Mouse (Mus musculus) embryonic fibroblast, embryonic 13.5 days (primary cell): ENCODE measurements around the gene Gpa33.

Experiments
- CTCF ChIP-seq: IDR thresholded peaks from 2 replicates; pipeline ENCODE4 v1.5.1; 2011; ENCODE audit warnings: mild to moderate bottlenecking, control low read depth, low read length, moderate library complexity, borderline replicate concordance; ENCODE audit not compliant: insufficient read depth
- POLR2A ChIP-seq: IDR thresholded peaks from 2 replicates; pipeline ENCODE4 v1.6.1; 2011; ENCODE audit warnings: low read depth, mild to moderate bottlenecking, control low read depth, low read length, moderate library complexity

GRCm38 (mm10) chr1:166204171-166204570 lies 74.1 kb downstream of the Gpa33 start:
- TF ChIP-seq CTCF (no peak), POLR2A (no peak)
